Mouse (Mus musculus): ENCODE results near the gene Nxnl1. TPM values are rescaled to one million over a fixed set of nuclear protein-coding genes. Genes with fewer than 3 reads are reported as not detected.

Gene Nxnl1
- total and polyA plus RNA-seq, 2 experiments from 2014 or later, result not detected

DNA sequence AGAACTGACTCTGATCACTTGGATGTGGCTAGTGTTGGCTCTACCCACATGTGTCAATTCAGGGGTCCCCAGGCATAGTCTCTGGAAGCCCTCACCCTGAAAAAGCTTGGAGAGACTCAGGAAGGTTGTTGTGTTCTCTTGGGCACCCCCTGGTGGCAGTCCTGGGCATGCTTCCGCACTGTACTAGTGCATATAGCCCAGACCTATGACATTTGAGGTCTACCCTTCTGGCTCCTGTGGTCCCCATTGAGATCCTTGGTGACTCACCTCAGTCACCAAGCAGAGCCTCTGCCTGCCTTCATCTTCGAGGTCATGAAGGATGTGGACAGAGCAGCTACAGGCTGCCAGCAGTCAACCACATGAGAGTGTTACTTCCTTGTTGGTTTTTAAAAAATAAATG, 20.5 kb upstream of the Nxnl1 start:
- peak; percentile 78 for TF ChIP-seq CTCF (IDR thresholded peaks at IDR 0.05; ENCODE audit: low read depth)
- DNase-seq (ENCODE audit: low spot score) (peak; percentile 72), ATAC-seq (peak; percentile 24; the same call in 1 of the 2 replicates)
- Histone ChIP-seq H3K4me3 (ENCODE audit: low read length) (no peak overlapping the region), H3K36me3 (ENCODE audit: insufficient read depth, low read length) (peaks cover 32% of the 10 kb centered on the region), H3K9me3 (ENCODE audit: low read length) (no peaks in the 10 kb centered on the region), H3K27ac (no peak overlapping the region), H3K4me1 (ENCODE audit: insufficient read depth, low read length) (no peaks in the 10 kb centered on the region; the same call in 1 of the 2 replicates), H3K9ac (replicated peaks; ENCODE audit: low read length) (no peak overlapping the region), H3K27me3 (ENCODE audit: insufficient read depth, low read length) (no peaks in the 10 kb centered on the region), H3K4me2 (ENCODE audit: low read depth, low read length) (no peak overlapping the region)
- whole genome bisulfite sequencing, result 65% methylated on average over 2 of the region's 2 CpGs

DNA sequence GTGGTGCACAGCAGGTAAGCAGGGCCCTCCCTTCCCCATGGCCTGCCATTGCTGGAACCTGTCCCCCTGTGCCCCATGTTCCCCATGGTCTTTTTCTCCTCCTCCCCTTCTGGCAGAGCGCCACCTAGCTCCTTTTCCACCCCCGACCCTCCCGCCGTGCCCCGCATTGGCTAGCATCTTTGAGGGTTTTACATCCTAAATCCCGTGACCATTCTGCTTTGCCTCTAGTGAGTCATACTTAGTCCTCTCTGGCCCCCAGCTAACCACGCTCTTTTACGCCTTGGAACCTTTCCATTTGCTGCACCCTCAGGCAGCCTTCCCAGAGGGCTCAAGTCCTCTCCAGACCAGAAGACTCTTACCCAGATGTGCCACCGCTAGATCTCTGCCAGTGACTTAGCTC, 13.8 kb upstream of the Nxnl1 start:
- Histone ChIP-seq H3K9me3 (ENCODE audit: low read length) (no peaks in the 10 kb centered on the region), H3K36me3 (ENCODE audit: insufficient read depth, low read length) (peaks cover 23% of the 10 kb centered on the region), H3K9ac (replicated peaks; ENCODE audit: low read length) (no peak overlapping the region), H3K27me3 (ENCODE audit: insufficient read depth, low read length) (no peaks in the 10 kb centered on the region), H3K4me1 (ENCODE audit: insufficient read depth, low read length) (no peaks in the 10 kb centered on the region; the same call in 1 of the 2 replicates), H3K4me3 (ENCODE audit: low read length) (no peak overlapping the region), H3K27ac (no peak overlapping the region), H3K4me2 (ENCODE audit: low read depth, low read length) (no peak overlapping the region)
- DNase-seq (ENCODE audit: low spot score), result peak; percentile 52
- 30% methylated on average over 9 of the region's 9 CpGs for WGBS
- no peak for TF ChIP-seq CTCF (IDR thresholded peaks at IDR 0.05; ENCODE audit: low read depth)
- 0 out of 2 replicates have a peak, but pooled peaks have one; percentile 10 for ATAC-seq

DNA sequence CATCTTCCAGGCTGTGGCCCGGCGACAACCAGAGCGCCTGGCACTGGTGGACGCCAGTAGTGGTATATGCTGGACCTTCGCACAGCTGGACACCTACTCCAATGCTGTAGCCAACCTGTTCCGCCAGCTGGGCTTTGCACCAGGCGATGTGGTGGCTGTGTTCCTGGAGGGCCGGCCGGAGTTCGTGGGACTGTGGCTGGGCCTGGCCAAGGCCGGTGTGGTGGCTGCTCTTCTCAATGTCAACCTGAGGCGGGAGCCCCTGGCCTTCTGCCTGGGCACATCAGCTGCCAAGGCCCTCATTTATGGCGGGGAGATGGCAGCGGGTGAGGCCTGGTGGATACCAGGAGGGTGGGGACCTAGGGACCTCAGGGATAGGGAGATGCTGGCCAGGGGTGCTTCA, 13.1 kb upstream of the Nxnl1 start:
- no peak overlapping the region for H3K4me3 ChIP-seq (ENCODE audit: low read length)
- H3K27me3 ChIP-seq (ENCODE audit: insufficient read depth, low read length), result no peaks in the 10 kb centered on the region
- WGBS, result 54% methylated on average over 14 of the region's 14 CpGs
- H3K4me1 ChIP-seq (ENCODE audit: insufficient read depth, low read length), result no peaks in the 10 kb centered on the region; the same call in 1 of the 2 replicates
- no peak for TF ChIP-seq CTCF (IDR thresholded peaks at IDR 0.05; ENCODE audit: low read depth)
- 0 out of 2 replicates have a peak overlapping the region, but pooled peaks have one; percentile 4 for H3K9ac ChIP-seq (replicated peaks; ENCODE audit: low read length)
- peak; percentile 42 for DNase-seq (ENCODE audit: low spot score)
- H3K9me3 ChIP-seq (ENCODE audit: low read length), result no peaks in the 10 kb centered on the region
- ATAC-seq, result no peak
- no peak overlapping the region for H3K4me2 ChIP-seq (ENCODE audit: low read depth, low read length)
- peaks cover 15% of the 10 kb centered on the region for H3K36me3 ChIP-seq (ENCODE audit: insufficient read depth, low read length)
- no peak overlapping the region for H3K27ac ChIP-seq

DNA sequence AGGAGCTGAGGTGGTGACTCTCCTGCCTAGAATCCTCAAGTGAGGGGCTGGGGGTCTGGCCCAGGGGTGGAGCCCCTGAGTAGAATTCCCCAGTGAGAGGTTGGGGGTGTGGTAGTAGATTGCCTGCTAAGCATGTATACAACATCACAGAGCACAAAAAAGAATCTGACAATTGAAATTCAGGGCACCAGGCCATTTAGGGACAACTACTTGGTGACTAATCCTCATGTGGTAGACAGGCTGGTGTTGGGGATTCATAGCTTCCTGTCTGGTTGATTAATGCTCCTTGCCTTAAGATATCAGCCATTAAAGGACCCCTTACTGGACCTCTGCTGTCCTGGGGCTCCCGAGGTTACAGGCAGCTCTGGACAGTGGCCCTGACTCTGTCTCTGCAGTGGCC, 12.6 kb upstream of the Nxnl1 start:
- no peak overlapping the region for H3K4me3 ChIP-seq (ENCODE audit: low read length)
- H3K27ac ChIP-seq, result no peak overlapping the region
- H3K9ac ChIP-seq (replicated peaks; ENCODE audit: low read length), result no peak overlapping the region
- peaks cover 11% of the 10 kb centered on the region; the same call in 1 of the 2 replicates for H3K36me3 ChIP-seq (ENCODE audit: insufficient read depth, low read length)
- no peaks in the 10 kb centered on the region for H3K9me3 ChIP-seq (ENCODE audit: low read length)
- TF ChIP-seq CTCF (IDR thresholded peaks at IDR 0.05; ENCODE audit: low read depth), result no peak
- H3K4me1 ChIP-seq (ENCODE audit: insufficient read depth, low read length), result no peaks in the 10 kb centered on the region; the same call in 1 of the 2 replicates
- H3K27me3 ChIP-seq (ENCODE audit: insufficient read depth, low read length), result no peaks in the 10 kb centered on the region
- ATAC-seq (no peak), DNase-seq (ENCODE audit: low spot score) (no peak)
- 67% methylated on average over 1 of the region's 1 CpGs for WGBS
- no peak overlapping the region for H3K4me2 ChIP-seq (ENCODE audit: low read depth, low read length)

DNA sequence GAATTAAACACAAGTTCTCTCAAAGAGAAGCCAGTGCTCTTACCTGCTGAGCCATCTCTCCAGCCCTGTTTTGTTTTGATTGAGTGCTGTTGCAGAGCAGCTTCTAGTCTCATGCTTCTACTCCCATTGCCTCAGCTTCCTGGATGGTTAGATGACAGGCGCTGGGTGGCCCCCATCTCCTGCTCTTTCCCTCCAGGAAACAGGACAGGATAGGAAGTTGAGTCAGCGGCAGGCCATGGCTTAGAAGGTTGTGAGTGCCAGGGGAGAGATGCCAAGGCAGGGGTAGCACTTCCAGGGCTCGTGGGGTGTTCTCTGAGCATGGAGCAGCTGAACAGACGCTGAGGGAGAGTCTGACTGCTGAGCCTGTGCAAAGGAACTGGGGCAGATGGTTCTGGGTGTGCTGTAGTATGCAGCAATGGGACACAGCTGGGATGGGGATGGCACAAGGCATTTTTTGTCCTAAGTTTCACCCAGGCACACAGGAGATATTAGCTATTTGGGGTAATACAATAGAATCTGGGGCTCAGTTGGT, 11.5 kb upstream of the Nxnl1 start:
- no peaks in the 10 kb centered on the region for H3K27me3 ChIP-seq (ENCODE audit: insufficient read depth, low read length)
- no peak overlapping the region for H3K27ac ChIP-seq

DNA sequence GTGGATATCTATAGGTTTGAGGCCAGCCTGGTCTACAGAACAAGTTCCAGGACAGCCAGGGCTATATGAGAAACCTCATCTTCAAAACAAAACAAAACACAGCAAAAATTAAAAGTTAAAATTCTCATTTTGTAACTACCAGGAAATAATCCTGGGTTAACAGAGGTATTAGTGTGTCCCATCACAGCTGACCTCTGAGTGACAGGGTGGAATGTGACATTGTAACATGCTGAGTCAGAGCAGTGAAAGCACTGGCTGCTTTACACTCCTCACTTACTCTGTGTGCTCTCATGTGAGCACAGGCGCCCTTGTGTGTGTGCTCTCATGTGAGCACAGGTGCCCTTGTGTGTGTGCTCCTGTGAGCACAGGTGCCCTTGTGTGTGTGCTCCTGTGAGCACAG, 8.6 kb upstream of the Nxnl1 start:
- DNase-seq (ENCODE audit: low spot score), result no peak

More for the DNA sequence above, 11.5 kb upstream of the Nxnl1 start:
- H3K4me3 ChIP-seq (ENCODE audit: low read length), result no peak overlapping the region
- H3K4me2 ChIP-seq (ENCODE audit: low read depth, low read length), result no peak overlapping the region
- H3K36me3 ChIP-seq (ENCODE audit: insufficient read depth, low read length), result peaks cover 8% of the 10 kb centered on the region; the same call in 1 of the 2 replicates
- no peak for ATAC-seq
- H3K9ac ChIP-seq (replicated peaks; ENCODE audit: low read length), result no peak overlapping the region
- DNase-seq (ENCODE audit: low spot score), result no peak
- WGBS, result 54% methylated on average over 4 of the region's 4 CpGs
- H3K4me1 ChIP-seq (ENCODE audit: insufficient read depth, low read length), result no peaks in the 10 kb centered on the region; the same call in 1 of the 2 replicates
- no peak for TF ChIP-seq CTCF (IDR thresholded peaks at IDR 0.05; ENCODE audit: low read depth)
- no peaks in the 10 kb centered on the region for H3K9me3 ChIP-seq (ENCODE audit: low read length)

DNA sequence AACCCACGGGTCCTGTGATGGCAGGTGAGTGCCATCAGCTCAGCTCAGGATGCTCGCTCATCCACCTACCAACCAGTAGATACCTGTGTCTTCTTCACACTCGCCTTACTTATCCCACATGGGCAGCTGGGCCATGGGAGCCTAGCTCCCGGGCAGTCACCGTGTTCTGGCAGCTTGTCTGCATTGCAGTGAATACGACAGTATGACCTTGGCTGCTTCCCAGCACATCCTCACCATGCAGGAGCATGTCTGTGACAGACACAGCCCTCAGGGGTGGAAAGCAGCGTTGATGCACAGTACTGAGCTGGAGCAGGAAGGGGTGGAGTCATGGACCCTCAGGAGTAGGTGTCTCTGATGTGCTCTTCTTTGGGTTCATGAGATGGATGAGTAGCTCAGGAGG, 8.0 kb upstream of the Nxnl1 start:
- no peaks in the 10 kb centered on the region for H3K9me3 ChIP-seq (ENCODE audit: low read length)
- H3K27ac ChIP-seq, result no peak overlapping the region
- H3K4me3 ChIP-seq (ENCODE audit: low read length), result no peak overlapping the region
- H3K4me1 ChIP-seq (ENCODE audit: insufficient read depth, low read length), result peaks cover 6% of the 10 kb centered on the region
- TF ChIP-seq CTCF (IDR thresholded peaks at IDR 0.05; ENCODE audit: low read depth), result no peak
- no peak overlapping the region for H3K9ac ChIP-seq (replicated peaks; ENCODE audit: low read length)
- no peak for ATAC-seq
- WGBS, result 51% methylated on average over 7 of the region's 7 CpGs
- no peak overlapping the region for H3K4me2 ChIP-seq (ENCODE audit: low read depth, low read length)
- no peak for DNase-seq (ENCODE audit: low spot score)
- H3K36me3 ChIP-seq (ENCODE audit: insufficient read depth, low read length), result no peaks in the 10 kb centered on the region
- H3K27me3 ChIP-seq (ENCODE audit: insufficient read depth, low read length), result no peaks in the 10 kb centered on the region

More for the DNA sequence above, 8.6 kb upstream of the Nxnl1 start:
- no peak for ATAC-seq
- no peak overlapping the region for H3K9ac ChIP-seq (replicated peaks; ENCODE audit: low read length)
- no peak overlapping the region for H3K4me3 ChIP-seq (ENCODE audit: low read length)
- H3K9me3 ChIP-seq (ENCODE audit: low read length), result no peaks in the 10 kb centered on the region
- H3K36me3 ChIP-seq (ENCODE audit: insufficient read depth, low read length), result no peaks in the 10 kb centered on the region
- no peak overlapping the region for H3K4me2 ChIP-seq (ENCODE audit: low read depth, low read length)
- WGBS, result 64% methylated on average over 1 of the region's 1 CpGs
- H3K27me3 ChIP-seq (ENCODE audit: insufficient read depth, low read length), result no peaks in the 10 kb centered on the region
- peaks cover 6% of the 10 kb centered on the region for H3K4me1 ChIP-seq (ENCODE audit: insufficient read depth, low read length)
- H3K27ac ChIP-seq, result no peak overlapping the region
- no peak for TF ChIP-seq CTCF (IDR thresholded peaks at IDR 0.05; ENCODE audit: low read depth)

Measured in hindbrain, postnatal 0 days (tissue).